Mouse (Mus musculus): ENCODE results near the gene Crtc3. TPM values are rescaled to one million over a fixed set of nuclear protein-coding genes. Genes with fewer than 3 reads are reported as not detected.

Gene Crtc3
- polyA plus RNA-seq, 1 experiment from 2014 or later = 14.2 TPM

GRCm38 (mm10) chr7:80634741-80635140 lies 53.9 kb downstream of the Crtc3 start:
- WGBS (ENCODE audit: insufficient replicate concordance) = 81% methylated on average over 9 of the region's 9 CpGs
- no peak overlapping the region for H3K4me2 ChIP-seq
- H3K27ac ChIP-seq (ENCODE audit: low read depth, low read length) = no peak overlapping the region
- peaks cover 37% of the 10 kb centered on the region for H3K4me1 ChIP-seq (ENCODE audit: control insufficient read depth, insufficient read depth, low read length)
- no peak for ATAC-seq (replicated peaks; ENCODE audit: insufficient number of reproducible peaks, low FRiP score, low TSS enrichment)
- no peaks in the 10 kb centered on the region for H3K27me3 ChIP-seq (ENCODE audit: control insufficient read depth, insufficient read depth, low read length)
- H3K9ac ChIP-seq (ENCODE audit: low read depth, low read length) = no peak overlapping the region
- no peaks in the 10 kb centered on the region for H3K36me3 ChIP-seq (ENCODE audit: control insufficient read depth, insufficient read depth, low read length)
- no peak overlapping the region for H3K4me3 ChIP-seq (ENCODE audit: low read depth, low read length)
- no peaks in the 10 kb centered on the region for H3K9me3 ChIP-seq (replicated peaks; ENCODE audit: control insufficient read depth, low read length)

- Histone ChIP-seq H3K27me3 (ENCODE audit: control insufficient read depth, insufficient read depth, low read length) (no peaks in the 10 kb centered on the region), H3K9ac (ENCODE audit: low read depth, low read length) (no peak overlapping the region), H3K9me3 (replicated peaks; ENCODE audit: control insufficient read depth, low read length) (no peaks in the 10 kb centered on the region), H3K4me3 (ENCODE audit: low read depth, low read length) (no peak overlapping the region), H3K27ac (ENCODE audit: low read depth, low read length) (no peak overlapping the region), H3K4me1 (ENCODE audit: control insufficient read depth, insufficient read depth, low read length) (peaks cover 47% of the 10 kb centered on the region), H3K4me2 (no peak overlapping the region), H3K36me3 (ENCODE audit: control insufficient read depth, insufficient read depth, low read length) (no peaks in the 10 kb centered on the region)
- 87% methylated on average over 2 of the region's 2 CpGs for WGBS (ENCODE audit: insufficient replicate concordance)
- ATAC-seq (replicated peaks; ENCODE audit: insufficient number of reproducible peaks, low FRiP score, low TSS enrichment) = no peak
These were observed 55.0 kb downstream of the Crtc3 start for GRCm38 (mm10) chr7:80633635-80634034.

- no peak overlapping the region for H3K4me2 ChIP-seq
- H3K4me3 ChIP-seq (ENCODE audit: low read depth, low read length) = no peak overlapping the region
- WGBS (ENCODE audit: insufficient replicate concordance) = 76% methylated on average over 6 of the region's 6 CpGs
- H3K9me3 ChIP-seq (replicated peaks; ENCODE audit: control insufficient read depth, low read length) = no peaks in the 10 kb centered on the region
- ATAC-seq (replicated peaks; ENCODE audit: insufficient number of reproducible peaks, low FRiP score, low TSS enrichment) = no peak
- H3K27me3 ChIP-seq (ENCODE audit: control insufficient read depth, insufficient read depth, low read length) = no peaks in the 10 kb centered on the region
- H3K4me1 ChIP-seq (ENCODE audit: control insufficient read depth, insufficient read depth, low read length) = peaks cover 48% of the 10 kb centered on the region
- H3K27ac ChIP-seq (ENCODE audit: low read depth, low read length) = no peak overlapping the region
- no peak overlapping the region for H3K9ac ChIP-seq (ENCODE audit: low read depth, low read length)
- H3K36me3 ChIP-seq (ENCODE audit: control insufficient read depth, insufficient read depth, low read length) = no peaks in the 10 kb centered on the region
These were observed 56.7 kb downstream of the Crtc3 start for GRCm38 (mm10) chr7:80631993-80632392.

GRCm38 (mm10) chr7:80631405-80631804 lies 57.3 kb downstream of the Crtc3 start:
- peaks cover 44% of the 10 kb centered on the region for H3K4me1 ChIP-seq (ENCODE audit: control insufficient read depth, insufficient read depth, low read length)
- no peaks in the 10 kb centered on the region for H3K36me3 ChIP-seq (ENCODE audit: control insufficient read depth, insufficient read depth, low read length)
- no peaks in the 10 kb centered on the region for H3K27me3 ChIP-seq (ENCODE audit: control insufficient read depth, insufficient read depth, low read length)
- no peak overlapping the region for H3K4me2 ChIP-seq
- no peak overlapping the region for H3K9ac ChIP-seq (ENCODE audit: low read depth, low read length)
- ATAC-seq (replicated peaks; ENCODE audit: insufficient number of reproducible peaks, low FRiP score, low TSS enrichment) = no peak
- peak overlapping the region; percentile 12; the same call in 1 of the 2 replicates for H3K27ac ChIP-seq (ENCODE audit: low read depth, low read length)
- no peak overlapping the region for H3K4me3 ChIP-seq (ENCODE audit: low read depth, low read length)
- no peaks in the 10 kb centered on the region for H3K9me3 ChIP-seq (replicated peaks; ENCODE audit: control insufficient read depth, low read length)
- WGBS (ENCODE audit: insufficient replicate concordance) = 69% methylated on average over 3 of the region's 3 CpGs

- 48% methylated on average over 12 of the region's 12 CpGs for WGBS (ENCODE audit: insufficient replicate concordance)
- Histone ChIP-seq H3K4me2 (peak overlapping the region; percentile 12; the same call in 1 of the 2 replicates), H3K9me3 (replicated peaks; ENCODE audit: control insufficient read depth, low read length) (no peaks in the 10 kb centered on the region), H3K27me3 (ENCODE audit: control insufficient read depth, insufficient read depth, low read length) (no peaks in the 10 kb centered on the region), H3K36me3 (ENCODE audit: control insufficient read depth, insufficient read depth, low read length) (no peaks in the 10 kb centered on the region), H3K9ac (ENCODE audit: low read depth, low read length) (no peak overlapping the region), H3K4me1 (ENCODE audit: control insufficient read depth, insufficient read depth, low read length) (peaks cover 26% of the 10 kb centered on the region), H3K27ac (ENCODE audit: low read depth, low read length) (no peak overlapping the region), H3K4me3 (ENCODE audit: low read depth, low read length) (no peak overlapping the region)
- ATAC-seq (replicated peaks; ENCODE audit: insufficient number of reproducible peaks, low FRiP score, low TSS enrichment) = no peak
These were observed 59.3 kb downstream of the Crtc3 start for GRCm38 (mm10) chr7:80629369-80629768.

GRCm38 (mm10) chr7:80628708-80629183 lies 59.9 kb downstream of the Crtc3 start:
- Histone ChIP-seq H3K4me3 (ENCODE audit: low read depth, low read length) (no peak overlapping the region), H3K9ac (ENCODE audit: low read depth, low read length) (no peak overlapping the region), H3K27ac (ENCODE audit: low read depth, low read length) (no peak overlapping the region; the same call in 1 of the 2 replicates), H3K4me2 (peak overlapping the region; percentile 12; the same call in 1 of the 2 replicates), H3K9me3 (replicated peaks; ENCODE audit: control insufficient read depth, low read length) (no peaks in the 10 kb centered on the region), H3K27me3 (ENCODE audit: control insufficient read depth, insufficient read depth, low read length) (no peaks in the 10 kb centered on the region), H3K4me1 (ENCODE audit: control insufficient read depth, insufficient read depth, low read length) (peaks cover 26% of the 10 kb centered on the region), H3K36me3 (ENCODE audit: control insufficient read depth, insufficient read depth, low read length) (peaks cover 2% of the 10 kb centered on the region; the same call in 1 of the 2 replicates)
- ATAC-seq (replicated peaks; ENCODE audit: insufficient number of reproducible peaks, low FRiP score, low TSS enrichment) = no peak; the same call in 1 of the 2 replicates
- 43% methylated on average over 8 of the region's 8 CpGs for WGBS (ENCODE audit: insufficient replicate concordance)

- 67% methylated on average over 5 of the region's 5 CpGs for WGBS (ENCODE audit: insufficient replicate concordance)
These were observed 61.7 kb downstream of the Crtc3 start for GRCm38 (mm10) chr7:80626943-80627342.

GRCm38 (mm10) chr7:80625841-80626240 lies 62.8 kb downstream of the Crtc3 start:
- WGBS (ENCODE audit: insufficient replicate concordance) = 73% methylated on average over 7 of the region's 7 CpGs
- no peak for ATAC-seq (replicated peaks; ENCODE audit: insufficient number of reproducible peaks, low FRiP score, low TSS enrichment)
- no peak overlapping the region for H3K9ac ChIP-seq (ENCODE audit: low read depth, low read length)

More at GRCm38 (mm10) chr7:80626943-80627342, 61.7 kb downstream of the Crtc3 start:
- no peak for ATAC-seq (replicated peaks; ENCODE audit: insufficient number of reproducible peaks, low FRiP score, low TSS enrichment)
- Histone ChIP-seq H3K9ac (ENCODE audit: low read depth, low read length) (no peak overlapping the region), H3K4me1 (ENCODE audit: control insufficient read depth, insufficient read depth, low read length) (peaks cover 26% of the 10 kb centered on the region), H3K4me2 (no peak overlapping the region), H3K36me3 (ENCODE audit: control insufficient read depth, insufficient read depth, low read length) (peaks cover 2% of the 10 kb centered on the region; the same call in 1 of the 2 replicates), H3K9me3 (replicated peaks; ENCODE audit: control insufficient read depth, low read length) (no peaks in the 10 kb centered on the region), H3K27me3 (ENCODE audit: control insufficient read depth, insufficient read depth, low read length) (no peaks in the 10 kb centered on the region), H3K27ac (ENCODE audit: low read depth, low read length) (no peak overlapping the region), H3K4me3 (ENCODE audit: low read depth, low read length) (no peak overlapping the region)

GRCm38 (mm10) chr7:80623276-80623675 lies 65.4 kb downstream of the Crtc3 start:
- H3K36me3 ChIP-seq (ENCODE audit: control insufficient read depth, insufficient read depth, low read length) = peaks cover 2% of the 10 kb centered on the region; the same call in 1 of the 2 replicates
- 0 out of 2 replicates have a peak, but pooled peaks cover 2% of the 10 kb centered on the region for H3K4me1 ChIP-seq (ENCODE audit: control insufficient read depth, insufficient read depth, low read length)
- no peaks in the 10 kb centered on the region for H3K9me3 ChIP-seq (replicated peaks; ENCODE audit: control insufficient read depth, low read length)
- 84% methylated on average over 5 of the region's 5 CpGs for WGBS (ENCODE audit: insufficient replicate concordance)
- no peak overlapping the region for H3K4me2 ChIP-seq
- no peak overlapping the region for H3K9ac ChIP-seq (ENCODE audit: low read depth, low read length)
- no peaks in the 10 kb centered on the region for H3K27me3 ChIP-seq (ENCODE audit: control insufficient read depth, insufficient read depth, low read length)
- H3K4me3 ChIP-seq (ENCODE audit: low read depth, low read length) = no peak overlapping the region
- ATAC-seq (replicated peaks; ENCODE audit: insufficient number of reproducible peaks, low FRiP score, low TSS enrichment) = no peak
- H3K27ac ChIP-seq (ENCODE audit: low read depth, low read length) = no peak overlapping the region

More at GRCm38 (mm10) chr7:80625841-80626240, 62.8 kb downstream of the Crtc3 start:
- H3K27ac ChIP-seq (ENCODE audit: low read depth, low read length) = no peak overlapping the region
- H3K4me1 ChIP-seq (ENCODE audit: control insufficient read depth, insufficient read depth, low read length) = peaks cover 18% of the 10 kb centered on the region
- H3K27me3 ChIP-seq (ENCODE audit: control insufficient read depth, insufficient read depth, low read length) = no peaks in the 10 kb centered on the region
- H3K4me2 ChIP-seq = no peak overlapping the region
- H3K36me3 ChIP-seq (ENCODE audit: control insufficient read depth, insufficient read depth, low read length) = peaks cover 2% of the 10 kb centered on the region; the same call in 1 of the 2 replicates
- H3K9me3 ChIP-seq (replicated peaks; ENCODE audit: control insufficient read depth, low read length) = no peaks in the 10 kb centered on the region
- H3K4me3 ChIP-seq (ENCODE audit: low read depth, low read length) = no peak overlapping the region
